In the genomic region with DNA sequence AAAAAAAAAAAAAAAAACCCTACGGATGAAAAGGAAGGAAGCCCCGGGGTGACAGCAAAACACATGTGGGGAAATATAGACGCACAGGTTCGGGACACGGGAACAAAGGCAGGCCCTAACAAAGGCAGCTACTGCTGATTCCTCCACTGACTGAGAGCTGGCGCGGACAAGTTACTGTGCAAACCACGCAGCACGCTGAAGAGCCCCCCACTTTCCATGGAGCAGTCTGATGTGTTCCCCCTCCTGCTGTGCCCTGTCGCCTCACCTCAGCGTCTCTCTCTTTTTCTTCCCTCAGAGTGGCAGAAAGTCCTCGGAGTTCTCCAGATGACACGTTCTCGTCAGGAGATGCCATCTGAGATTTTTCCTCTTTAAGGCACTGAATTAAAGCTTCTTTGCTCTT, we compare ENCODE assay signal across 19 mouse cellular contexts. TPM values are rescaled to one million over a fixed set of nuclear protein-coding genes. Genes with fewer than 3 reads are reported as not detected.
A peak's percentile ranks its signal among the peaks of the same experiment; 100 is the strongest.
DNase-seq lines count a peak whose midpoint lies in the region; ATAC-seq and TF ChIP-seq lines count a peak whose summit lies in the region.
"Had no signal": no experiment of that assay in that cellular context is flagged by ENCODE, and none has a peak within 500 bp of the region (broad histone marks: within the 10 kb centered on the region; RNA-seq: fewer than 3 reads in every experiment).

No protein-coding gene starts in this region.

- intact Hi-C loops in heart, postnatal 36 days (cut with DNase I): no loop called here

- peak; percentile 79 for DNase-seq in heart, adult 11 months
- DNase-seq in heart, postnatal 36 days: no peak
- no peak for DNase-seq in midbrain, embryonic 11.5 days (ENCODE audit: low spot score, missing footprints)
- DNase-seq in brain, embryonic 14.5 days (ENCODE audit: low read depth): peak; percentile 34
- DNase-seq in ovary, postnatal 10 days (ENCODE audit: low spot score): no peak
- DNase-seq in spleen, postnatal 10 days (ENCODE audit: low spot score in 2 of 2): no peak
- DNase-seq: adrenal gland, postnatal 10 days; cerebellum, adult 18-20 months; cerebellum, adult 9-11 months; cerebellum, postnatal 36 days; gastrocnemius, adult 2 months; gastrocnemius, postnatal 25 days; heart, postnatal 10 days had no signal

- WGBS in midbrain, embryonic 15.5 days: 55% methylated on average over 14 of the region's 14 CpGs
- WGBS in midbrain, embryonic 11.5 days: 72% methylated on average over 14 of the region's 14 CpGs

- TF ChIP-seq CTCF in brain, embryonic 14.5 days (IDR thresholded peaks at IDR 0.05; ENCODE audit: borderline replicate concordance, extremely low read depth, insufficient read depth, insufficient read length): no peak

- no peaks in the 10 kb centered on the region for H3K36me3 ChIP-seq in midbrain, embryonic 15.5 days (replicated peaks)
- H3K36me3 ChIP-seq in midbrain, embryonic 11.5 days (ENCODE audit: control insufficient read depth, insufficient read depth, low read length): peaks cover 7% of the 10 kb centered on the region

- no peaks in the 10 kb centered on the region for H3K27me3 ChIP-seq in midbrain, embryonic 15.5 days (replicated peaks)
- no peaks in the 10 kb centered on the region for H3K27me3 ChIP-seq in midbrain, embryonic 11.5 days (ENCODE audit: control insufficient read depth, insufficient read depth, low read length)
- H3K27me3 ChIP-seq: embryonic facial prominence, embryonic 13.5 days; hindbrain, embryonic 13.5 days had no signal

- H3K4me1 ChIP-seq in midbrain, embryonic 15.5 days: no peaks in the 10 kb centered on the region
- H3K4me1 ChIP-seq in midbrain, embryonic 11.5 days (ENCODE audit: control insufficient read depth, insufficient read depth, low read length): no peaks in the 10 kb centered on the region
- H3K4me1 ChIP-seq: embryonic facial prominence, embryonic 13.5 days; heart, embryonic 10.5 days had no signal

- H3K4me3 ChIP-seq in midbrain, embryonic 15.5 days: no peak overlapping the region
- H3K4me3 ChIP-seq in midbrain, embryonic 11.5 days (ENCODE audit: low read depth, low read length): no peak overlapping the region
- H3K4me3 ChIP-seq: embryonic facial prominence, embryonic 13.5 days; gastrocnemius, adult 2 months; heart, embryonic 10.5 days; hindbrain, embryonic 13.5 days had no signal

- ATAC-seq in midbrain, embryonic 15.5 days (replicated peaks): 0 out of 2 replicates have a peak, but pooled peaks have one; percentile 21
- no peak for ATAC-seq in midbrain, embryonic 11.5 days (ENCODE audit: low FRiP score)
- ATAC-seq: hindbrain, postnatal 0 days had no signal

- no peak overlapping the region for H3K4me2 ChIP-seq in midbrain, embryonic 15.5 days
- no peak overlapping the region for H3K4me2 ChIP-seq in midbrain, embryonic 11.5 days
- H3K4me2 ChIP-seq: embryonic facial prominence, embryonic 13.5 days; hindbrain, embryonic 13.5 days had no signal

- no peak overlapping the region for H3K9ac ChIP-seq in midbrain, embryonic 15.5 days
- H3K9ac ChIP-seq in midbrain, embryonic 11.5 days (ENCODE audit: low read length): no peak overlapping the region
- H3K9ac ChIP-seq: embryonic facial prominence, embryonic 13.5 days; hindbrain, embryonic 13.5 days had no signal

- no peak overlapping the region for H3K27ac ChIP-seq in midbrain, embryonic 15.5 days
- no peak overlapping the region for H3K27ac ChIP-seq in midbrain, embryonic 11.5 days (ENCODE audit: low read depth, low read length)
- H3K27ac ChIP-seq: embryonic facial prominence, embryonic 13.5 days; gastrocnemius, adult 2 months; heart, embryonic 10.5 days; hindbrain, embryonic 13.5 days; hindbrain, postnatal 0 days had no signal

- H3K9me3 ChIP-seq in midbrain, embryonic 15.5 days: no peaks in the 10 kb centered on the region
- no peaks in the 10 kb centered on the region for H3K9me3 ChIP-seq in midbrain, embryonic 11.5 days (ENCODE audit: control insufficient read depth, low read length)
- H3K9me3 ChIP-seq: embryonic facial prominence, embryonic 13.5 days; G1E; heart, embryonic 10.5 days; hindbrain, embryonic 13.5 days had no signal

- no peak for TF ChIP-seq POLR2A in brain, embryonic 14.5 days (IDR thresholded peaks at IDR 0.05; ENCODE audit: borderline replicate concordance, extremely low read depth, insufficient read depth, insufficient read length, poor library complexity, severe bottlenecking)

RNA-seq across cellular contexts. Expression of a gene that starts 55.8 kb away (rescaled TPM):
- 1 to 10 TPM; 4.4 to 4.8 TPM for total RNA-seq in heart, postnatal 36 days (2021)
- 8.0 and 8.7 TPM in 2 replicates for polyA plus RNA-seq in midbrain, embryonic 15.5 days (2015; fragmentation: Nextera tagmentation; extraction: Ambion mirVana)
- polyA plus RNA-seq in midbrain, embryonic 11.5 days (2014; fragmentation: Nextera tagmentation; extraction: Ambion mirVana): 18.7 and 19.1 TPM in 2 replicates
- polyA plus RNA-seq in brain, embryonic 14.5 days (2012; rRNA removed): 16.1 and 16.2 TPM in 2 replicates

Comparison
In these comparisons a context has a peak if more than half of its experiments do, and no peak if none do; other contexts are left out.
1. DNase-seq: peak in heart, adult 11 months (single experiment) and brain, embryonic 14.5 days (single experiment); none in heart, postnatal 36 days (0 of 2), midbrain, embryonic 11.5 days (single experiment), ovary, postnatal 10 days (single experiment) and spleen, postnatal 10 days (0 of 2).